Mouse (Mus musculus) cortical plate, adult 2 months (tissue): ENCODE data around the gene C1qb. TPM values are rescaled to one million over a fixed set of nuclear protein-coding genes. Genes with fewer than 3 reads are reported as not detected.

Experiments used
- H3K27ac ChIP-seq: fragments of 200-500 bp; 2 replicates; pipeline ENCODE4 v1.5.1; 2012; ENCODE audit warnings: low read length, control low read depth, inconsistent platforms; ENCODE audit not compliant: insufficient read depth
- H3K4me1 ChIP-seq: fragments of 200-500 bp; 2 replicates; pipeline ENCODE4 v1.6.1; 2011; ENCODE audit warnings: low read length; ENCODE audit not compliant: control insufficient read depth, insufficient read depth
- H3K4me3 ChIP-seq: fragments of 200-500 bp; 2 replicates; pipeline ENCODE4 v1.5.1; 2011; ENCODE audit warnings: mild to moderate bottlenecking, low read length, control low read depth; ENCODE audit not compliant: insufficient read depth
- CTCF ChIP-seq: fragments of 200-500 bp; IDR thresholded peaks from 2 replicates; pipeline ENCODE4 v1.5.1; 2011; ENCODE audit warnings: mild to moderate bottlenecking, control low read depth, low read length; ENCODE audit not compliant: insufficient read depth; ENCODE audit errors: extremely low read depth
- POLR2A ChIP-seq: fragments of 200-500 bp; IDR thresholded peaks from 2 replicates; pipeline ENCODE4 v1.6.1; 2011; ENCODE audit warnings: mild to moderate bottlenecking, low read length, control low read depth; ENCODE audit not compliant: insufficient read depth; ENCODE audit errors: extremely low read depth
- polyA plus RNA-seq: library from polyadenylated mRNA; depleted of rRNA; stranded (reverse); fragments of >200 nt; gene quantifications from 2 replicates; pipeline ENCODE4 v1.2.3, GENCODE M21; 2012; rRNA removed

The C1qb gene
- 127 and 132 TPM in 2 replicates for polyA plus RNA-seq

- H3K4me3 ChIP-seq, result peak within 1 kb of the TSS; percentile 31; the same call in 1 of the 2 replicates
- TF ChIP-seq POLR2A, result 0 out of 2 replicates have a peak, but pooled peaks have one; percentile 26
- no peak for TF ChIP-seq CTCF
- no peaks in the 10 kb centered on the region for H3K4me1 ChIP-seq
- H3K27ac ChIP-seq, result peak within 1 kb of the TSS; percentile 51
These were observed at the start of gene C1qb for GRCm38 (mm10) chr4:136886101-136886500. C1qb (minus strand) TSS chr4:136886187.

DNA sequence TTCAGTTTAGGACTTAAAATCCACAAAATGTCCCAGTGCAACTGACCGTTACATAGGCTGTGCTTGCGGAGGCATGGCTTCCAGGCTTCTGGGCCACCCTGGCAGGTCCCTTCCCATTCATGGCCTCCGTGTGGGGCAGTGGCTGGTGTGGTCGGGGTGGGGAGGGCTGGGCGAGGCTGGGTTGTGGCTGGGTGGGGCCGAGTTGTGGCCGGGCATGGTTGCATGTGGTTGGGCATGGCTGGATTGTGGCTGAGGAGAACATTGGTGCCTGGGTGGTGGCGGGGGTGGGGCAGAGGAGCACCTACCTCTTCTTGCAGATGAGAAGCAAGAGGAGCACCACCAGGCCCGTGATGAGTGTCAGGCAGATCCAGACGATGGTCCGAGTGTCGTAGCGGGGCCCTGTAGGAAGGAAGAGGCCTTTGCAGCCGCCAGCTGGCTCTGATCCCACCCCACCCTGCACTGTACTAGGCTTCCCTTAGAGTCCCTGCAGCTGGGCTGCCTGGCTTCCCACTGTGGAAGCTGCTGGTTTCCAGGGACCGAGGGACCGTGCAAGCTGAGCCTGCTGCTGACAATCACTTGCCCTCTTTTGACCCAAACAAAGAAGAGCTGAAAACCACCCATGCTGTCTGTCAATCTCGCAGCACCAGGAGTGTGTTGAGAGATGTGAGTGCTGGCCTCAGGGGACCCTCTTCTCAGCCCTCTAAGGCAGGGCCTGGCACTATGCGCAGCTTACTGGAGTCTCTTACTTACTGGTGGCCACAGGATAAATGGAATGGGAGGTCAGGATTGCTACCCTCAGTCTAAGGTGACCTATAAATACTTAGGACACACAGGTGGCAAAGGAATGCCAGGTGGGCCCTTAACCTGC, 49.0 kb upstream of the C1qb start:
- no peaks in the 10 kb centered on the region for H3K4me1 ChIP-seq
- H3K4me3 ChIP-seq, result no peak overlapping the region
- TF ChIP-seq POLR2A (no peak), CTCF (no peak)
- no peak overlapping the region for H3K27ac ChIP-seq

DNA sequence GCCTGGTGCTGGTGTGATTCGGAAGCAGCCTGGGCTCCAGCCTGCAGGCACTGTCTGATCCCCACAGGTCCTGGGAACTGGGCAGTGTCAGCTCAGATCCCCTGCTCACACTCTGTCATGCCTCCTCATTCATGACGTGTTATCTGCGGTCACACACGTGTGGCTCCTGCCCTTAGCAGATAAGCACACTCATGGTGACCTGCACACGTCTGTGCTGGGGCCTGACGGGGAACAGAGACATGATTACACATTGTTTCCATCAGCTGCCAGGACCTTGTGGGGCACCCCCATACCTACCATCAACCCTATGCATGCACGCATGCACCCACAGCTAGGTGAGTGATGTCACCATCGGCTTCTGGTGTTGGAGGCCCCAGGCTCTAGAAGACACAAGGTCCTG, 44.5 kb upstream of the C1qb start:
- Histone ChIP-seq H3K4me3 (no peak overlapping the region), H3K27ac (no peak overlapping the region), H3K4me1 (no peaks in the 10 kb centered on the region)
- TF ChIP-seq POLR2A, result no peak
- no peak for TF ChIP-seq CTCF

DNA sequence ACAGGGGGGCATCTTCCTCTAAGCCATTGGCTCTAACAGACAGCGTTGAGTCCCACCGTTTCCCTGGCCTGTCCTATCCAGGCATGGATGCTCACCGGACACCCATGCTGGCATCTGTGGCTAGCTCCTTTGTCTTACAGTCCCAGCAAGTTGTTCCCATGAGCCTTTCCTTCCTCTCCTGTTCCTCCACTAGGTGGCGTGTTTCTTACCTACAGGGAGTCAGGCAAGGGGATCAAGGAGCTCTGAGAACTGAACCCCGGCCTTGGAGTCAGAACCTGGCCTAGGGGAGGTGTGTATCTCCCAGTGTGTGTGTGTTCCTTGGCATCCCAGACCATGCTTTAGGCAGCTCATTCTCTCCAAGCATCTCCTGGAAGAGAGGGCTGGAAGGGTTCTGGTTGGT, 42.9 kb upstream of the C1qb start:
- H3K4me1 ChIP-seq, result no peaks in the 10 kb centered on the region
- no peak for TF ChIP-seq POLR2A
- TF ChIP-seq CTCF, result peak; percentile 50
- H3K27ac ChIP-seq, result no peak overlapping the region
- H3K4me3 ChIP-seq, result no peak overlapping the region

GRCm38 (mm10) chr4:136925804-136926203, 39.8 kb upstream of the C1qb start:
- H3K27ac ChIP-seq, result no peak overlapping the region
- no peak overlapping the region for H3K4me3 ChIP-seq
- H3K4me1 ChIP-seq, result no peaks in the 10 kb centered on the region
- TF ChIP-seq CTCF, result no peak
- no peak for TF ChIP-seq POLR2A

GRCm38 (mm10) chr4:136924529-136924928, 38.5 kb upstream of the C1qb start:
- Histone ChIP-seq H3K27ac (no peak overlapping the region), H3K4me1 (no peaks in the 10 kb centered on the region), H3K4me3 (no peak overlapping the region)
- TF ChIP-seq POLR2A (no peak), CTCF (no peak)

DNA sequence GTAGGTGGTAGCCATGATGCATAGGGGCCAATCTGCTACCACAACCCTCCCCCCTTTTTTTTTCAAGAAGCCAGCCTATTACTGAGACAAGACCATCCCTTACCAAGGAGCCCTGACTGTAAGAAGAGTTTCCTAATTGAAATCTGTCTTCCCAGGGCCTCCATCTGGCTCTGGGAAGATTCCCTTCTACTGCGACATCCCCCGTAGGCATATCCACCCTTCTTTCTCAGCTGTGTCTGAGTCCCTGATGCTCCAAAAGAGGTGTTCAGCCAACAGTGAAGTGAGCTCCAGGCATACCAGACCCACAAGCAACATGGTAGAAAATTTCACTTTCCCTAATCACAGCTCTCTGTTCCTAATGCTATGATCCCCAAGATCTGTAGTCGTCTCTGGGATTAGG, 33.5 kb upstream of the C1qb start:
- no peaks in the 10 kb centered on the region for H3K4me1 ChIP-seq
- no peak for TF ChIP-seq CTCF
- TF ChIP-seq POLR2A, result no peak
- H3K27ac ChIP-seq, result no peak overlapping the region
- no peak overlapping the region for H3K4me3 ChIP-seq

DNA sequence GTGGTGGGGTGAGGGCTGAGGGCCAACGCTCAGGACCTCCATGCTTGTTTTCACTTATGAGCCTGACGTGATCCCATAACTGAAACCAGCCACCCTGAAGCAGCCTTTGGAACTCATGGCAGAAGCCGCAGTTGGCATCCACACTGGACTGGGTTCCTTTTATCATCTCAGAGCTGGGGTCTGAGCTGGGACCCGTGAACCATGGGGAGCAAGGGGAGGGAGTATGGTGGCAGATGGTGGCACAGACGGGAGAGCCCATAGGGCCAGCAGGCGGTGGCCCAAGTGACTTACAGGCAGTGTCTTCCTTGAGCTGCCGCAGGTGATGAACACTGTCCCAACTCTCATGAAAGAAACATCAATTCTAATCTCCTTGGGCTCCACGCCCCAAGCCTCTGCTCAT, 32.8 kb upstream of the C1qb start:
- Histone ChIP-seq H3K4me3 (no peak overlapping the region), H3K27ac (no peak overlapping the region), H3K4me1 (no peaks in the 10 kb centered on the region)
- TF ChIP-seq CTCF (no peak), POLR2A (no peak)

DNA sequence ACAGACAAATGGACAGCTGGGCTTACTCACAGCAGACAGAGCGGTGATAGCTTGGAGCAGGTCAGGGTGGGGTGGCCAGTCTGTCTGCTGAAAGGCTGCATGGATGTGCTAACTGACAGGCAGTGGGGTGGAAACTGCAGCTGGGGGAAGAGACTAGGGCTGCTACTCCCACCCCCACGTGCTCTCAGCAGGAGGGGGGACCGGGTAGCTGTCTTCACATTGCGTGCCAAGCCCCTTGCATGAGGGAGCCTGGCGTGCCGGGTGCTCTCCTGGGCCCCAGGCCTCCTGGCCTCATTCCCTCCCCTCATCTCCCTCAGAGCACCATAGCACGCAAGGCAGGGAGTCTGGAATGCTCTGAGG, 31.2 kb upstream of the C1qb start:
- Histone ChIP-seq H3K27ac (no peak overlapping the region), H3K4me3 (no peak overlapping the region), H3K4me1 (no peaks in the 10 kb centered on the region)
- TF ChIP-seq POLR2A (no peak), CTCF (no peak)
